Mouse (Mus musculus): ENCODE measurements around the gene Dab2ip.

The Dab2ip gene

GRCm38 (mm10) chr2:35558826-35559550 is 922 bp downstream of the Dab2ip start:
- no peak for DNase-seq (ENCODE audit: low spot score)

GRCm38 (mm10) chr2:35559551-35559835 is 1.4 kb downstream of the Dab2ip start:
- DNase-seq (ENCODE audit: low spot score) = no peak

- DNase-seq (ENCODE audit: low spot score) = no peak
Measured at GRCm38 (mm10) chr2:35563722-35564121, 5.7 kb downstream of the Dab2ip start.

GRCm38 (mm10) chr2:35565051-35565836 is 7.2 kb downstream of the Dab2ip start:
- no peak for DNase-seq (ENCODE audit: low spot score)

- DNase-seq (ENCODE audit: low spot score) = no peak
Measured at GRCm38 (mm10) chr2:35566957-35567693, 9.1 kb downstream of the Dab2ip start.

- DNase-seq (ENCODE audit: low spot score) = no peak
Measured at GRCm38 (mm10) chr2:35567694-35568149, 9.7 kb downstream of the Dab2ip start.

- DNase-seq (ENCODE audit: low spot score) = no peak
Measured at GRCm38 (mm10) chr2:35570743-35571142, 12.7 kb downstream of the Dab2ip start.

- DNase-seq (ENCODE audit: low spot score) = no peak
Measured at GRCm38 (mm10) chr2:35574643-35575042, 16.6 kb downstream of the Dab2ip start.

- DNase-seq (ENCODE audit: low spot score) = no peak
Measured at GRCm38 (mm10) chr2:35576675-35577074, 18.6 kb downstream of the Dab2ip start.

- DNase-seq (ENCODE audit: low spot score) = no peak
Measured at GRCm38 (mm10) chr2:35580111-35580510, 22.0 kb downstream of the Dab2ip start.

- no peak for DNase-seq (ENCODE audit: low spot score)
Measured at GRCm38 (mm10) chr2:35581501-35582340, 23.7 kb downstream of the Dab2ip start.

- DNase-seq (ENCODE audit: low spot score) = no peak
Measured at GRCm38 (mm10) chr2:35582341-35582941, 24.4 kb downstream of the Dab2ip start.

GRCm38 (mm10) chr2:35583406-35583805 is 25.3 kb downstream of the Dab2ip start:
- DNase-seq (ENCODE audit: low spot score) = no peak

- no peak for DNase-seq (ENCODE audit: low spot score)
Measured at GRCm38 (mm10) chr2:35584011-35584410, 25.9 kb downstream of the Dab2ip start.

GRCm38 (mm10) chr2:35588368-35588767 is 30.3 kb downstream of the Dab2ip start:
- DNase-seq (ENCODE audit: low spot score) = no peak

GRCm38 (mm10) chr2:35589385-35589784 is 31.3 kb downstream of the Dab2ip start:
- no peak for DNase-seq (ENCODE audit: low spot score)

- DNase-seq (ENCODE audit: low spot score) = no peak
Measured at GRCm38 (mm10) chr2:35589800-35590199, 31.7 kb downstream of the Dab2ip start.

GRCm38 (mm10) chr2:35591961-35592724 is 34.1 kb downstream of the Dab2ip start:
- DNase-seq (ENCODE audit: low spot score) = no peak

- no peak for DNase-seq (ENCODE audit: low spot score)
Measured at GRCm38 (mm10) chr2:35592725-35593392, 34.8 kb downstream of the Dab2ip start.

GRCm38 (mm10) chr2:35593889-35594288 is 35.8 kb downstream of the Dab2ip start:
- no peak for DNase-seq (ENCODE audit: low spot score)
